Mouse (Mus musculus) heart, embryonic 12.5 days (tissue): ENCODE data around the gene Ddx58. TPM values are rescaled to one million over a fixed set of nuclear protein-coding genes. Genes with fewer than 3 reads are reported as not detected.

Experiments
- ATAC-seq: fragments of 200-750 bp; cut with Nextera tagmentation; 2 replicates; pipeline ENCODE4 v1.8.0; 2017; ENCODE audit warnings: moderate TSS enrichment, moderate library complexity; ENCODE audit not compliant: insufficient number of reproducible peaks, low FRiP score
- H3K27ac ChIP-seq: fragments of 300-500 bp; sonication (generic); 2 replicates; pipeline ENCODE4 v1.5.1; 2016; ENCODE audit warnings: mild to moderate bottlenecking, moderate library complexity; ENCODE audit not compliant: poor library complexity, severe bottlenecking
- H3K27me3 ChIP-seq: fragments of 300-500 bp; sonication (generic); replicated peaks from 2 replicates; pipeline ENCODE4 v1.6.1; 2016; ENCODE audit warnings: mild to moderate bottlenecking, moderate library complexity
- H3K36me3 ChIP-seq: fragments of 300-500 bp; sonication (generic); 2 replicates; pipeline ENCODE4 v1.6.1; 2016; ENCODE audit warnings: mild to moderate bottlenecking, moderate library complexity
- H3K4me1 ChIP-seq: fragments of 300-500 bp; sonication (generic); replicated peaks from 2 replicates; pipeline ENCODE4 v1.6.1; 2016; ENCODE audit warnings: mild to moderate bottlenecking
- H3K4me2 ChIP-seq: fragments of 300-500 bp; sonication (generic); 2 replicates; pipeline ENCODE4 v1.6.1; 2016; ENCODE audit warnings: mild to moderate bottlenecking, moderate library complexity
- H3K4me3 ChIP-seq: fragments of 300-500 bp; sonication (generic); 2 replicates; pipeline ENCODE4 v1.5.1; 2016; ENCODE audit warnings: mild to moderate bottlenecking
- H3K9ac ChIP-seq: fragments of 300-500 bp; sonication (generic); 2 replicates; pipeline ENCODE4 v1.6.1; 2016; ENCODE audit warnings: mild to moderate bottlenecking, moderate library complexity
- H3K9me3 ChIP-seq: fragments of 300-500 bp; sonication (generic); replicated peaks from 2 replicates; pipeline ENCODE4 v1.6.1; 2016; ENCODE audit warnings: mild to moderate bottlenecking, moderate library complexity
- WGBS: fragments of 180-500 bp; shearing (Covaris S2); methylation state at CpG from one replicate; pipeline ENCODE4 v1.1.7; 2016; 5-methylcytosine and 5-hydroxymethylcytosine counted together
- polyA plus RNA-seq: library from polyadenylated mRNA; unstranded; fragments of >200 nt; fragmentation: Nextera tagmentation; extraction: Ambion mirVana; gene quantifications from 2 replicates; pipeline ENCODE4 v1.2.1, GENCODE M21; 2016

Gene Ddx58
- 8.1 and 8.7 TPM in 2 replicates for polyA plus RNA-seq

DNA sequence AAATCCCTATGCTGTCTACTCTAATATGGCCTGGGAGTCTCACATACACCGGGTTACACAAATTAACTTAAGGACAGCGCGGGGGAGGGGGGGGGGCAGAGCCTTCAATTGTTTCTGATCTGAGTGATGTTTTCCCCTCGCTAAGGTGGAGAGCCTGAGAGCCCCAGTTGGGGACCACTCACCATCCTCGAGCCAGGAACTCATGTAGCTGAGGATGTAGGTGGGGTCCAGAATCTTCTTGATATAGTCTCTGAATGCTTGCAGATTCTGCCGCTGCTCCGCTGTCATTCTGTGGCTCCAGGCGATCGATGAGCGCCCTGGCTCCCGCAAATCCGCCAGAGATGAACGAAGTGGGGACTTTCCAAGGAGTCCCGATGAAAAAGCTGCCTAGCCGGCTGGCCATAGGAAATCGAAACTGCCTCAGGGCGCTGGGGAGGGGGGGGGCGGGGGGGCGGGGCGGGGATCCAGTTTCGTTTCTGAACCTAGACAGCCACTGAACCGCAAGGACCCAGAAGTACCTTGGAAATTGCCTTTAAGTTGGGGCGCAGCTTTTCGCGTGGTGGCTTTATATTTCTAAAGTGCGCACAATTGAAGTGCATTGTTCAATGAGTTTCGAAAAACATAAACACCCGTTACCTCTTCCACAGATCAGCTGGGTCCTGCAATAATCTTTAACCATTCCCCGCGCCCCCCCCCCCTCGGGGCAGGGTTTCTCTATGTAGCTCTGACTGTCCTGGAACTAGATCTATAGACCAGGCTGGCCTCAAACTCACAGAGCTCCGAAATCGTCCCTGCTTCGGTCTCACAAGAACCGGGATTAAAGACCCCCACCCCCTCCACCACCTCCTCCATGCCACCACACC lies at the start of gene Ddx58:
Gene Ddx58, minus strand, starts transcription at position 420 of the 863 bp plus-strand sequence.
- 4% methylated on average over 35 of the region's 35 CpGs for WGBS
- peak within 1 kb of the TSS; percentile 68 for H3K9ac ChIP-seq
- H3K9me3 ChIP-seq = no peaks in the 10 kb centered on the region
- peak within 1 kb of the TSS; percentile 91 for H3K4me2 ChIP-seq
- peaks cover 3% of the 10 kb centered on the region; the same call in 1 of the 2 replicates for H3K36me3 ChIP-seq
- ATAC-seq = peak; percentile 71
- peak within 1 kb of the TSS; percentile 58 for H3K4me3 ChIP-seq
- peak within 1 kb of the TSS; percentile 39; the same call in 1 of the 2 replicates for H3K27ac ChIP-seq
- no peaks in the 10 kb centered on the region for H3K27me3 ChIP-seq
- peaks cover 10% of the 10 kb centered on the region; the same call in 1 of the 2 replicates for H3K4me1 ChIP-seq

DNA sequence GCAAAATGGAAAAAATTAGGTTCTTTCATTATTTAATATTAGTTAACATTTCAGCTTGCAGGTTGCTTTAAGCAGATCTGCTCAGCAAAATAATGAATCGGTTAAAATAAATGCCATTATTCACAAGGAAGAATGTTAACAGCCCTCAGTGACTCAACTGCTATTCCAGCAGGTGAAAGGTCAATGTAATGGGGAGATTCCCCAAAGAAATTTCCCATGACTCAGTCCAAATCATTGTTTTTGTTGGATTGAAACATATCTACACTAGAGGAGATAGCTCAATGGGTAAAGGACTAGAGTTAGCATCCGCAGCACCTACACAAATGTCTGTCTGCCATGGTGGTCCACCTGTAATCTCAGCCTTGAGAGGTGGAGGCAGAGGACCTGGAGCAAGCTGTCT lies 49.4 kb upstream of the Ddx58 start:
- H3K4me1 ChIP-seq = no peaks in the 10 kb centered on the region
- no peak overlapping the region for H3K4me2 ChIP-seq
- no peaks in the 10 kb centered on the region for H3K36me3 ChIP-seq
- H3K27ac ChIP-seq = no peak overlapping the region
- H3K9me3 ChIP-seq = peaks cover 23% of the 10 kb centered on the region
- no peak overlapping the region for H3K9ac ChIP-seq
- 74% methylated on average over 2 of the region's 2 CpGs for WGBS
- H3K27me3 ChIP-seq = no peaks in the 10 kb centered on the region
- no peak for ATAC-seq
- H3K4me3 ChIP-seq = no peak overlapping the region

DNA sequence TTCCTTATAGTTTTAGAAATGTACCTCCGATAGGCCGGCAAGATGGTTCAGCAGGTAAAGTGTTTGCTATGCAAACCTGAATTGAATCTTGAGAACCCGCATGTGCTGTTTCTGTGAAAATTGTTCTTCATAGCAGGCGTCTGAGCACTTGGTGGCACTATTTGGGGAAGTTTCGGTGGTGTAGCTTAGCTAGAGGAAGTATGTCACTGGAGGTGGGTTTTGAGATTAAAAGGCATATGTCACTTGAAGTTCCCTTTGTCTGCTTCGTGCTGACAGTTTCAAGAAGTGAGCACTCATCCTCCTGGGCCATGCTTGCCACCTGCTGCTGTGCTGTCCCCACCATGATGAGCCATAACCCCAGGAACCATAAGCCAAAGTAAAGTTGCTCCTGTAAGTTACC lies 47.8 kb upstream of the Ddx58 start:
- no peak for ATAC-seq

DNA sequence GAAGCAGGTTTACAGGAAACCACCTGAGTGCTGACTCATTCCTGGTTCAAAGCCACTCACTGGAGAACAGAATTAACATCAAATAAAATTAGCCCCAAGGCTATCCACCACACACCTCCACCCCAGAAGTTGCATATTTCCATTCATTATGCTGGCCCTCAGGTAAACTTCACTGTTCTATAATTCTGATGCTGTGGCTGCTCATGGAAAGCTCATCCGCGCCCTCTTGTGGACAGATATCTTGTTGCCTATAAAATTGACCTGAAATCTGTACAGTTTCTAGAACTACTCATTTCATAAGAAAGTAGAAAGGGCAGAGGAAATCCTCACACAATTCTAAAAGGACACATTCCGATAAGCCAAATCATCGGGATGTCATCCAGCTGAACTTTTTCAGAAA lies 46.0 kb upstream of the Ddx58 start:
- ATAC-seq = no peak
- no peaks in the 10 kb centered on the region for H3K36me3 ChIP-seq
- no peaks in the 10 kb centered on the region for H3K27me3 ChIP-seq
- no peak overlapping the region for H3K4me3 ChIP-seq
- peaks cover 4% of the 10 kb centered on the region; the same call in 1 of the 2 replicates for H3K9me3 ChIP-seq
- no peak overlapping the region for H3K27ac ChIP-seq
- WGBS = 15% methylated on average over 4 of the region's 4 CpGs
- H3K9ac ChIP-seq = no peak overlapping the region
- H3K4me1 ChIP-seq = no peaks in the 10 kb centered on the region
- no peak overlapping the region for H3K4me2 ChIP-seq

More for the DNA sequence above, 47.8 kb upstream of the Ddx58 start:
- Histone ChIP-seq H3K27ac (no peak overlapping the region), H3K4me3 (no peak overlapping the region), H3K9ac (no peak overlapping the region), H3K36me3 (no peaks in the 10 kb centered on the region), H3K4me1 (no peaks in the 10 kb centered on the region), H3K27me3 (no peaks in the 10 kb centered on the region), H3K4me2 (no peak overlapping the region), H3K9me3 (peaks cover 17% of the 10 kb centered on the region; the same call in 1 of the 2 replicates)
- 66% methylated on average over 6 of the region's 6 CpGs for WGBS

DNA sequence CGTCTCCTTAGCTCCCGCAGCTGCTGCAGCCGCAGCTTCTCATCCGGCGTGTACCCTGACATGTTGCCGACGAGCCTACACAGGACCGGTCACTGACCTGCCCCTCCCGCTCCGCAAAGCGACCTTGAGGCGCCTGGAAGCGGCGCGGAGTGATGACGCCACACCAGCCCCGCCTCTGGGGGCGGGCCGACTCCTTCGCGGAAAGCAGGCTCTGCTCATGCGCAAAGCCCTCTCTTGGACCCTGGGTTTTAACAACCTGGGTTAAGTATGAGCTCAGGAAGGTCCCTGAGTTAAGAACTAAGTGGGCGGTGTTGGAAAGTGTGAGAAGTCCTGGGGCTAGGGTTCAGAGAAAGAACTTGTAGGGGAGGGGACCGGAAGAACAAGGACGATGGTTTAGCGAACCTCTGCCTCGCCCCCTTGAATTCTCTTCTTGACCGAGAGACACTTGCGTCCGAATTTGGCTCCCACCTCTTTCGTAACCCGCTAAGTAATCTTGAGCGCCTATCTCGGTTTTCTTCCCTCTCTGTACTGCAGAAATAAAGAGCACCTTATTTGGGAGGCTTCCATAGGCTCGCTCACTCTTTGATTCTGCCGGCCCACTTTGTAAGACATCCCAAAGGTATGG lies 39.8 kb upstream of the Ddx58 start, which contains the start of gene Ndufb6:
Gene Ndufb6, minus strand, starts transcription at position 146 of the 625 bp plus-strand sequence.
- Histone ChIP-seq H3K27me3 (no peaks in the 10 kb centered on the region), H3K4me2 (peak within 1 kb of the TSS; percentile 82), H3K36me3 (peaks cover 22% of the 10 kb centered on the region), H3K9ac (peak within 1 kb of the TSS; percentile 89), H3K4me1 (peaks cover 10% of the 10 kb centered on the region), H3K27ac (peak within 1 kb of the TSS; percentile 82), H3K4me3 (peak within 1 kb of the TSS; percentile 99), H3K9me3 (no peaks in the 10 kb centered on the region)
- ATAC-seq = peak; percentile 98
- under 1% methylated on average over 36 of the region's 36 CpGs for WGBS

DNA sequence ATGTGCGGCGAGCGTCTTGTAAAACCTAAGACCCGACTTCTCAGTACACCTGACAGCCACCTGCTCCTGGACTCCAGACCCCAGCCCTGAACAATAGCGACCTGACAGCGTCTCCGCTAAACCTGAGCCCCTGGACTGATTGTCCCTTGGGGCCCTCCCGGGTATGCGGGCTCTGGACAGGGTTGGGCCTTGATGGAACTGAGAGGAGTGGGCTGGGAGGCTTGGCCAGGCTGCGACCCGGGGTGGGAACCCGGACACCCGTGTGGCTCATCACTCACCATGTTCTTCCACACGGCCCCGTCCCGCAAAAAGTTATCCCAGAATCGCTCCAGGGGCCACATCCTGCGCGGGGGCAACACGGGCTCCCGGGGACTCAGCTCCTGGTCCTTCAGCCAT lies 39.2 kb upstream of the Ddx58 start:
- Histone ChIP-seq H3K4me1 (peaks cover 10% of the 10 kb centered on the region), H3K27me3 (no peaks in the 10 kb centered on the region), H3K4me3 (peak overlapping the region; percentile 99), H3K9me3 (no peaks in the 10 kb centered on the region), H3K27ac (peak overlapping the region; percentile 82), H3K9ac (peak overlapping the region; percentile 89), H3K36me3 (peaks cover 23% of the 10 kb centered on the region), H3K4me2 (peak overlapping the region; percentile 82)
- peak; percentile 78 for ATAC-seq
- WGBS = under 1% methylated on average over 21 of the region's 21 CpGs

DNA sequence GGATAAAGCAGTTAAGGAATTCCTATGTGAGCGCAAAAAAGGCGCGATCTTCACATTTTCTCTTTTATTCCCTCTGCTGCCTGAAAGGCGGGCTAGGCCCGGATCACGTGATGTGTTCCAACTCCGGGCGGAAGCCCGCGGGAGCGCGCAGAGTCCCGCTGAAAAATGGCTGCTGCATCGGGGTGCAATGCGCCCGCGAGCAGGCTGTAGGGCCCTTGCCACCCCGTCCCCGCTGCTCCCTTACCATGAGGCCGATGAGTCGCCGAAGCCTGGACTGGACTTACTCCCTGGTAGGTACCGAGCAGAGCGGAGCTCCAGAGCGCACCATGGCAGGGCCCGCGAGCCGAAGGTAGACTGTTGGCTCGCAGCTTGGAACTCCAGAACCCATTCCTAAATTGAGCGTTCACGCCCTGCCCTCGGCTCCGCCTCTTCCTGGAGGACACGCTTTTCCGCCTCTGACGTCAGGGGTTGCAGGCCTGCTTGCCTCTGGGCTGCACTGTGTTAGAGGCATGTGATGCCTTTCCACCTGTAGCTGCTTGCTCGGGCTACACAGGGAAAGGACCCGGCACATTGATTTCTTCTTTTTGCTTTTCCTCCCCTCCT lies 29.9 kb upstream of the Ddx58 start, which contains the start of the genes Smim27 and Topors:
Gene Smim27, plus strand, starts transcription at position 150 of the 603 bp plus-strand sequence.
Gene Topors, minus strand, starts transcription at position 421 of the 603 bp plus-strand sequence.
- H3K9ac ChIP-seq = peak within 1 kb of the TSS; percentile 97
- peak within 1 kb of the TSS; percentile 72 for H3K4me3 ChIP-seq
- peak; percentile 95 for ATAC-seq
- under 1% methylated on average over 38 of the region's 38 CpGs for WGBS
- no peaks in the 10 kb centered on the region for H3K27me3 ChIP-seq
- peak within 1 kb of the TSS; percentile 97 for H3K4me2 ChIP-seq
- H3K9me3 ChIP-seq = no peaks in the 10 kb centered on the region
- peaks cover 32% of the 10 kb centered on the region for H3K4me1 ChIP-seq
- H3K27ac ChIP-seq = peak within 1 kb of the TSS; percentile 99
- peaks cover 30% of the 10 kb centered on the region for H3K36me3 ChIP-seq

DNA sequence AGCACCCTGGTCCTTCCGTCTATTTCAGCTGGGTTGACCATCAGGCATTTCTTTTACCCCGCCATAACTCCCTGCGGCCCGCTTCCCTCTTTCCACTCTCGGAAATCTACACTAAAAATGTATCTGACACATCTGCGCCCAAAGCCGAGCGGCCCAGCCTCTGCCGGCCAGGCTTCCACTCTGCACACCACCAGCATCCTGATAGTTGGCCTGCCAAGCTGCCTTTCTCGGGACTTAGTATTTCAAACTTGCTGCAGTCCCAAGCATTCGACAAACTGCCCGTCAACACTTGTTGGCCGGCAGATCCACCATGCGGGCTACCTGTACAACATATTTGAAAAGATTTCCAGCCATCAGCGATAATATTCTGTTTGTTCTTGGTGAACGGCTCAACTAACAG lies 29.2 kb upstream of the Ddx58 start:
- Histone ChIP-seq H3K9ac (peak overlapping the region; percentile 97), H3K36me3 (peaks cover 28% of the 10 kb centered on the region), H3K4me1 (peaks cover 34% of the 10 kb centered on the region), H3K4me3 (peak overlapping the region; percentile 72), H3K27ac (peak overlapping the region; percentile 99), H3K27me3 (no peaks in the 10 kb centered on the region), H3K4me2 (peak overlapping the region; percentile 97), H3K9me3 (no peaks in the 10 kb centered on the region)
- under 1% methylated on average over 16 of the region's 16 CpGs for WGBS
- peak; percentile 20; the same call in 1 of the 2 replicates for ATAC-seq

DNA sequence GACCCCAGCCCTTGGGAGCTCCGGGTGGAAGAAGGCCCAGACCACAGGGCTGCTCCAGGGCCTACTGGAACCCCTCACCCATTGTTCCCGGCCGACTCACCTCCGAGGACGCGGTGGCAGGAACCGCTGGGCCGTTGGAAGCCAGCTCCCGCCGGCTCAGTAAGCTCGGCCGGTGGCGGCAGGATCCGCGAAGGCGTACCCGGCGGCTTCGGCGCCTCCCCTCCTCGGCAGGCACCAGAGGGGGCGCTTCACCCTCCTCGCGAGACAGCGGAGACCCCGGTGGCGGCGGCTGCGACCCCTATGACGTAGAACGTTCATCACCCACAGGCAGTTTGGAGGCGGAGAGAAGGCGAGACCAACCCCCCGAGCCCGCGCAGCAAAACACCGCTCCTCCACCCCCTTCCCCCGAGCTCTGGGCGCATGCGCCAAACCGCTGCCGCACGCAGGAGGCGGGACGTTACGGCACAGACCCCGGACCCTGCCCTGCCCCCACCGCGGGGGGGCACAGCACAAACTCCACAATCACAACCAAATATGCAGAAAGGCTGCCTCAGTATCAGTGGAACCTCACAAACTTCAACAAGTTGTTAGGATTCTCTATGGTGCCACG lies 28.7 kb upstream of the Ddx58 start:
- peaks cover 28% of the 10 kb centered on the region for H3K36me3 ChIP-seq
- no peaks in the 10 kb centered on the region for H3K27me3 ChIP-seq
- peak overlapping the region; percentile 97 for H3K9ac ChIP-seq
- H3K4me3 ChIP-seq = peak overlapping the region; percentile 72
- peak overlapping the region; percentile 97 for H3K4me2 ChIP-seq
- no peaks in the 10 kb centered on the region for H3K9me3 ChIP-seq
- H3K4me1 ChIP-seq = peaks cover 34% of the 10 kb centered on the region
- H3K27ac ChIP-seq = peak overlapping the region; percentile 99
- ATAC-seq = peak; percentile 87
- WGBS = 0% methylated on average over 49 of the region's 50 CpGs

DNA sequence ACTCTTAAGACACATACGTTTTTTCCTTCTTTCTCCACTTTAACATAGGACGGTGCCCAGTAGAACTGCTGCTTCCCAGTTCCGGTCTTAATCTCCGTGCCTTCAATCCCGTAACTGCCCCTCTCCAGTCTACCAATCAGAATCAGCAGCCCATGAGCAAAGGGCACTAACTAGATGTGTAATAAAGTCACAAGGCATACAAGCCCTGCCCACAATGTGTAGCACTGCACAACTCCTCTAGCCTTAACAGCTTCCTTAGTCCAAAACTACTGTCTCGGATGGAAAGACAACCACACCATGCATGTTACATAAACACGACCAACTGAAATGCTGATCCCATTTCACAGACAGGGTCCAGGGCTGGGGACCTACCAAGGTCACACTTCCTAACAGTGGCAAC lies 28.1 kb upstream of the Ddx58 start:
- H3K9ac ChIP-seq = peak overlapping the region; percentile 97
- peaks cover 34% of the 10 kb centered on the region for H3K4me1 ChIP-seq
- peaks cover 29% of the 10 kb centered on the region for H3K36me3 ChIP-seq
- H3K9me3 ChIP-seq = no peaks in the 10 kb centered on the region
- ATAC-seq = no peak
- 62% methylated on average over 7 of the region's 7 CpGs for WGBS
- peak overlapping the region; percentile 99 for H3K27ac ChIP-seq
- H3K27me3 ChIP-seq = no peaks in the 10 kb centered on the region
- H3K4me2 ChIP-seq = peak overlapping the region; percentile 97
- peak overlapping the region; percentile 72 for H3K4me3 ChIP-seq
